Mouse (Mus musculus) heart, adult 2 months (tissue): ENCODE results near the gene Vil1. TPM values are rescaled to one million over a fixed set of nuclear protein-coding genes. Genes with fewer than 3 reads are reported as not detected.
A peak's percentile ranks its signal among the peaks of the same experiment; 100 is the strongest.

ENCODE experiments used
- DNase-seq, 2 experiments: peaks; one replicate each; pipeline ENCODE4 v3.0.0; 2021
- H3K27ac ChIP-seq: fragments of 200-600 bp; 2 replicates; pipeline ENCODE4 v1.8.1; 2022
- H3K27me3 ChIP-seq: fragments of 200-500 bp; 2 replicates; pipeline ENCODE4 v1.6.1; 2012; ENCODE audit warnings: mild to moderate bottlenecking, low read length, inconsistent platforms, mixed read lengths; ENCODE audit not compliant: control insufficient read depth, insufficient read depth
- H3K36me3 ChIP-seq: fragments of 200-500 bp; 2 replicates; pipeline ENCODE4 v1.6.1; 2012; ENCODE audit warnings: low read length, inconsistent platforms; ENCODE audit not compliant: control insufficient read depth, insufficient read depth
- H3K4me1 ChIP-seq: fragments of 200-500 bp; 2 replicates; pipeline ENCODE4 v1.6.1; 2011; ENCODE audit warnings: low read length; ENCODE audit not compliant: control insufficient read depth, insufficient read depth
- H3K4me3 ChIP-seq: fragments of 200-600 bp; 2 replicates; pipeline ENCODE4 v1.8.1; 2022
- H3K79me2 ChIP-seq: fragments of 200-500 bp; replicated peaks from 2 replicates; pipeline ENCODE4 v1.6.1; 2012; ENCODE audit warnings: mild to moderate bottlenecking, inconsistent platforms, low read length, moderate library complexity, mixed read lengths; ENCODE audit not compliant: control insufficient read depth, insufficient read depth
- H3K9ac ChIP-seq: fragments of 200-500 bp; 2 replicates; pipeline ENCODE4 v1.6.1; 2012; ENCODE audit warnings: low read depth, mild to moderate bottlenecking, control low read depth, inconsistent platforms, low read length, mixed read lengths
- CTCF ChIP-seq: fragments of 200-600 bp; IDR thresholded peaks from 2 replicates; pipeline ENCODE4 v1.8.1; 2022; ENCODE audit warnings: antibody characterized with exemption, mild to moderate bottlenecking, moderate library complexity
- EP300 ChIP-seq: fragments of 200-500 bp; IDR thresholded peaks from 2 replicates; pipeline ENCODE4 v1.6.1; 2011; ENCODE audit warnings: low read depth, low read length, control low read depth; ENCODE audit not compliant: insufficient read depth
- POLR2A ChIP-seq: fragments of 200-500 bp; IDR thresholded peaks from 2 replicates; pipeline ENCODE4 v1.6.1; 2011; ENCODE audit warnings: mild to moderate bottlenecking, low read depth, low read length, control low read depth; ENCODE audit not compliant: insufficient read depth
- WGBS: fragments of 180-500 bp; shearing (Covaris S2); methylation state at CpG from one replicate; pipeline ENCODE4 v1.1.7; 2018; 5-methylcytosine and 5-hydroxymethylcytosine counted together
- intact Hi-C: fragments of 180-260 bp; cut with DNase I; formaldehyde crosslinking; loops from one replicate; pipeline ENCODE4 v1.15.1; 2025
- polyA plus RNA-seq: library from polyadenylated mRNA; depleted of rRNA; stranded (reverse); fragments of >200 nt; gene quantifications from 2 replicates; pipeline ENCODE4 v1.2.3, GENCODE M21; 2012
- total RNA-seq, 2 experiments: library from RNA; stranded (reverse); gene quantifications; 2 replicates each; pipeline ENCODE4 v1.2.3; 2021

Vil1 gene
- total and polyA plus RNA-seq, 3 experiments = 0.27 to 0.97 (median 0.80) TPM

DNA sequence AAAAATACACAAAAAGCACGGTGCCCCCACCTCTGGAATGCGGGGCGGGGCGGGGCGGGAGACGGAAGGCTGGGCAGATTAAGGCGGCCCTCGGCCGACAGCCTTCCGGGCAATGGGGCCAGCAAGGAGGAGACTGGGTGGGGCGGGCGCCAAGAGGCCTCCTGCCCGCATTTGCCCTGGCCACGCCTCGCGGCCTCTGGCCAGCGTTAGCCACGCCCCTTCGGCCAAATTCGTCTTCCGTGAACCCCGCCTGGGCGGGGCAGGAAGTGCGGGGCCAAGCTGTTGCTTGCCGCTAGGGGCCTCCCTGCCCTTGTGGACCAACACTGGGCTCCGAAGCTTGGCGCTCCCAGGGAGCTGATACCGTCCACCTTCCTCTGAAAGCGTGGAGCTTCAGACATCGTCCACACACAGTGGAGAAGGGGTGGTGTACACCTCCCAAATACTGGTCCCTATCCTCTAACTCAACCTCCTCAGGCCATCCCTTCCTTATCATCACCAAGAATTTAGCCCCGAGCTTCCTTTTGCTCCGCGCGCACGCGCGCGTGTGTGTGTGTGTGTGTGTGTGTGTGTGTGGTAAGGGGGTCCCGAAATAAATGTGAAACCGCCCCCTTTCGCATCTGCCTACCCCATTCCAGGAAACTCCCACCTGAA lies 11.8 kb upstream of the Vil1 start:
- Histone ChIP-seq H3K27me3 (no peaks in the 10 kb centered on the region), H3K9ac (peak overlapping the region; percentile 58), H3K4me1 (peaks cover 5% of the 10 kb centered on the region; the same call in 1 of the 2 replicates), H3K4me3 (peak overlapping the region; percentile 54), H3K79me2 (peaks cover 2% of the 10 kb centered on the region; the same call in 1 of the 2 replicates), H3K27ac (peak overlapping the region; percentile 95), H3K36me3 (no peaks in the 10 kb centered on the region)
- peak; percentile 100 for DNase-seq
- intact Hi-C loops = loop anchor here (10.0 kb wide), 1 partner anchor 187 kb away; the partner anchor contains the start of genes Bcs1l and Zfp142
- under 1% methylated on average over 41 of the region's 41 CpGs for WGBS
- TF ChIP-seq POLR2A = peak; percentile 95
- TF ChIP-seq CTCF = peak; percentile 94; the same call in 1 of the 2 replicates
- peak; percentile 85 for TF ChIP-seq EP300

DNA sequence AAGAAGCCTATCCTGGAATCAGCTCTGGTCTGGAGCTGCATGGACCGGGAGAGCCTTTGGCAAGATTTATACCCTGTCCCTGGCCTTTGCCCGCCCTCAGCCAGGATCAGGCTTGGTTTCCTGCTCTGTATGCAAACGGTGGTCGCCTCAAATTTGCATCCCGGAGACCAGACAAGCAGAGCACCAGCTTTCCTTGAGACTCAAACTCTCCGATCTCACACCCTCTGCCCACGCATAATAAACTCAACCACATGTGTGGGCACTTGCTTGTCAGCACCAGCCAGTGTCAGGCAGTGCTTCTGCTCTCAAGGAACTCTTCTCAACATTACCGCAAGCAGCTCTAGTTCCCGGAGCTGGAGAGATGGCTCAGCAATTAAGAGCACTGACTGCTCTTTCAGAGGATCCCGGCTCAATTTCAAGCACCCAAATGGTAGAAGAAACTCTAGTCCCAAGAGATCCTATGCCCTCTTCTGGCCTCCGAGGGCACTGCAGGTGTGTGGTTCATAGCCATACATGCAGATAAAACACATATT lies 11.2 kb upstream of the Vil1 start:
- Histone ChIP-seq H3K79me2 (no peaks in the 10 kb centered on the region), H3K27me3 (no peaks in the 10 kb centered on the region), H3K36me3 (no peaks in the 10 kb centered on the region), H3K9ac (peak overlapping the region; percentile 58), H3K4me3 (peak overlapping the region; percentile 54), H3K4me1 (peaks cover 5% of the 10 kb centered on the region; the same call in 1 of the 2 replicates), H3K27ac (peak overlapping the region; percentile 95)
- intact Hi-C loops = loop anchor here (2.0 to 10.0 kb wide), 3 partner anchors 55 to 191 kb away; partner anchors contain the start of genes Bcs1l and Zfp142
- peak; percentile 85 for TF ChIP-seq CTCF
- no peak for TF ChIP-seq EP300
- no peak for TF ChIP-seq POLR2A
- WGBS = 5% methylated on average over 11 of the region's 11 CpGs
- DNase-seq = peak; percentile 75 to 77

DNA sequence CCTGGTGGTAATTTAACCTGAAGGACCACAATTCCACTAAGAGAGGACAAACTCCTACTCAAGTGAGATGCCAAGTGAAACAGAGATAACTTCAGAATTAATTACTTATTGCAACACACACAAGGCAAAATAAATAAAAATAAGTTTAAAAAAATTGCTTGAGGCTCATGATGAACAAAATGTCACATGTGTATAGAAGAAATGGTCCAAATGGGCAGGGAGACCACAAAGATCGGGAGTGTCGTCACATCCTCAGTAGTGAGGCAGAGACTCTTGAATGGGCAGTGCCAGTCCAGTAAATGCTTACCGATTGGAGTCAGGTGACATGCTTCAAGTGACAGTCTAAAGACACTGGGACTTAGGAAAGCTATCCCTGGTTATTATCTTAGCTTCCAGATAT lies 8.6 kb upstream of the Vil1 start:
- no peak for TF ChIP-seq EP300
- TF ChIP-seq POLR2A = no peak
- Histone ChIP-seq H3K4me1 (peaks cover 5% of the 10 kb centered on the region; the same call in 1 of the 2 replicates), H3K9ac (no peak overlapping the region), H3K27me3 (no peaks in the 10 kb centered on the region), H3K79me2 (no peaks in the 10 kb centered on the region), H3K27ac (no peak overlapping the region), H3K36me3 (no peaks in the 10 kb centered on the region), H3K4me3 (no peak overlapping the region)
- 76% methylated on average over 3 of the region's 3 CpGs for WGBS
- DNase-seq = no peak
- intact Hi-C loops = no loop called here

- no peak for TF ChIP-seq EP300
- no peak for TF ChIP-seq POLR2A
- no peak for TF ChIP-seq CTCF
- no peaks in the 10 kb centered on the region for H3K27me3 ChIP-seq
- H3K4me1 ChIP-seq = peaks cover 5% of the 10 kb centered on the region; the same call in 1 of the 2 replicates
- intact Hi-C loops = no loop called here
- 38% methylated on average over 16 of the region's 16 CpGs for WGBS
- no peak for DNase-seq
- H3K36me3 ChIP-seq = no peaks in the 10 kb centered on the region
- H3K79me2 ChIP-seq = no peaks in the 10 kb centered on the region
- H3K4me3 ChIP-seq = no peak overlapping the region
- no peak overlapping the region for H3K9ac ChIP-seq
- no peak overlapping the region for H3K27ac ChIP-seq
Observed at GRCm38 (mm10) chr1:74401015-74401702, 8.0 kb upstream of the Vil1 start.

DNA sequence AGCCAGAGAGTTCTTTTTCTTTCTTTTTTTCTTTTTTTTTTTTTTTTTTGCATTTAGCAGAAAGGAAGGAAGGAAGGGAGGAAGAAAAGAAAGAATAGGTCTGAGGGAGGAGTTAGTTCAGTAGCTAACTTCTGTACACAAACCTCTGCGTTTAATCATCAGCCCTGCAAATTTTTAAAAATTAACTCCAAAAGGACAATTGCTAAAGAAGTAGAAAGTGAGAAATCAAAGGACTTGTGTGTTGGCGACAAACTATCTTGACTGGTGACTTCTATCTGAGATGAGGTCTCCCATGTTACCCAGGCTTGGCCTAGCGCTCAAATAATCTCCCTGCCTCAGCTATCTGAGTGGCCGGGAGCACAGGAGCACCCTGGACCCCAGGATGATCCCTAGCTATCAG lies 5.0 kb upstream of the Vil1 start:
- intact Hi-C loops = no loop called here
- Histone ChIP-seq H3K79me2 (no peaks in the 10 kb centered on the region), H3K4me3 (no peak overlapping the region), H3K27me3 (no peaks in the 10 kb centered on the region), H3K4me1 (no peaks in the 10 kb centered on the region), H3K27ac (no peak overlapping the region), H3K36me3 (no peaks in the 10 kb centered on the region), H3K9ac (no peak overlapping the region)
- no peak for DNase-seq
- TF ChIP-seq EP300 (no peak), CTCF (no peak), POLR2A (no peak)
- 70% methylated on average over 4 of the region's 4 CpGs for WGBS
